Mouse (Mus musculus) T-helper 1 cell (primary cell): ENCODE data around the gene Emc4.

Source experiments
- in situ Hi-C: fragments of 300-600 bp; cut with MboI, MseI; formaldehyde crosslinking; loops from one replicate; pipeline ENCODE4 v1.15.1; 2025; ENCODE audit warnings: high pct_unique_total_duplicates

Gene Emc4

GRCm38 (mm10) chr2:112341117-112341516, 26.7 kb downstream of the Emc4 start:
- in situ Hi-C loops, result loop anchor here (10.0 kb wide), 1 partner anchor 1046 kb away; the partner anchor contains the start of gene Olfr1278

GRCm38 (mm10) chr2:112339736-112340135, 28.1 kb downstream of the Emc4 start:
- in situ Hi-C loops, result loop anchor here (10.0 kb wide), 1 partner anchor 1045 kb away; the partner anchor contains the start of gene Olfr1278

GRCm38 (mm10) chr2:112337211-112337610, 30.6 kb downstream of the Emc4 start:
- in situ Hi-C loops, result no loop called here

GRCm38 (mm10) chr2:112332051-112332898, 35.6 kb downstream of the Emc4 start:
- in situ Hi-C loops, result no loop called here

GRCm38 (mm10) chr2:112328069-112328777, 39.6 kb downstream of the Emc4 start:
- in situ Hi-C loops, result no loop called here

GRCm38 (mm10) chr2:112318905-112319304, 48.9 kb downstream of the Emc4 start:
- in situ Hi-C loops, result no loop called here

GRCm38 (mm10) chr2:112318227-112318626, 49.6 kb downstream of the Emc4 start:
- in situ Hi-C loops, result no loop called here

- in situ Hi-C loops, result no loop called here
These were observed 52.2 kb downstream of the Emc4 start for GRCm38 (mm10) chr2:112315638-112316037.
